Mouse (Mus musculus): ENCODE results near the gene Disc1. TPM values are rescaled to one million over a fixed set of nuclear protein-coding genes. Genes with fewer than 3 reads are reported as not detected.

Gene Disc1
- polyA plus RNA-seq, 1 experiment from 2014 or later = 1.6 TPM

DNA sequence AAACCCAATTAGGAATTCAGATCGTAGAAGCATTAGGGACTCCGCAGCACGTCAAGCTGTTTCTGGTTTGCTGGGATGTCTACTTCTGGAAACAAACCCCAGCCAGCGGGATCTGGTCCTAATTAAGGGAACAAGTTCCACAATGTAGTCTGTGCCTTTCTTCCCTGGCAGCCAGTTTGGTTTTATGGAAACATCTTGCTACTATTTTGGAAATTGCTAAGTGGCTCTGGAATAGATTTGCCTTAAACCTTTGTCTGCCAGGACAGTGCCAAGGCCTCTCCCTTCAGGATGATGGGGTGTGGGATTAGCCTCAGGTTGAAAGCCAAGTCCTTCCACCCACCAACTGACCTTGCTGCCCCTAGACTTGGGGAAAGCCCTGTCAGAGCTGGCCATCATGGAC lies 164.7 kb downstream of the Disc1 start:
- peaks cover 8% of the 10 kb centered on the region for H3K4me1 ChIP-seq (replicated peaks)
- no peaks in the 10 kb centered on the region for H3K36me3 ChIP-seq
- H3K9ac ChIP-seq = no peak overlapping the region
- no peak overlapping the region for H3K4me2 ChIP-seq (replicated peaks)
- H3K27ac ChIP-seq = no peak overlapping the region
- no peaks in the 10 kb centered on the region for H3K27me3 ChIP-seq (replicated peaks)
- H3K9me3 ChIP-seq = no peaks in the 10 kb centered on the region
- ATAC-seq = no peak
- no peak overlapping the region for H3K4me3 ChIP-seq (replicated peaks)
- 70% methylated on average over 4 of the region's 4 CpGs for WGBS

DNA sequence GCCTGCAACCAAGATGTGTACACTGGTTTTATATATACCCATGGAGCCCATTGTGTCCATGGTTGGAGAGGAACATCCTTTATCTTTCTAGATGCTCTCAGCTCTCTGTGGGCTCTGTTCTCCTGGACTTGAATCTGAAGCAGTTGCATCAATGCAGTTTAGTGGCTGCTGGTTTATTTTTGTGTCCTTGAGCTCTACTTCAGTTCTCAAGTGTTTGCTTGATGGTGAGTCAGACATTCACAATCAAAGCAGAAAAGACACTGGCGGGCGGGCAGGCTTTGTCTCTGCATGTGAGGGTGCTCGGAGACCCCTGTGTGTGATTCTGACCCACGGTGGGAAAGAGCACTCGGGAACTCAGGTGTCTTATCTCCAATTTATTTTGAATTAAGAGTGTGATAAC lies 166.6 kb downstream of the Disc1 start:
- no peaks in the 10 kb centered on the region for H3K27me3 ChIP-seq (replicated peaks)
- no peaks in the 10 kb centered on the region for H3K9me3 ChIP-seq
- 87% methylated on average over 5 of the region's 5 CpGs for WGBS
- H3K27ac ChIP-seq = no peak overlapping the region
- H3K9ac ChIP-seq = no peak overlapping the region
- ATAC-seq = no peak
- H3K4me2 ChIP-seq (replicated peaks) = no peak overlapping the region
- H3K36me3 ChIP-seq = no peaks in the 10 kb centered on the region
- H3K4me1 ChIP-seq (replicated peaks) = peaks cover 11% of the 10 kb centered on the region
- H3K4me3 ChIP-seq (replicated peaks) = no peak overlapping the region

DNA sequence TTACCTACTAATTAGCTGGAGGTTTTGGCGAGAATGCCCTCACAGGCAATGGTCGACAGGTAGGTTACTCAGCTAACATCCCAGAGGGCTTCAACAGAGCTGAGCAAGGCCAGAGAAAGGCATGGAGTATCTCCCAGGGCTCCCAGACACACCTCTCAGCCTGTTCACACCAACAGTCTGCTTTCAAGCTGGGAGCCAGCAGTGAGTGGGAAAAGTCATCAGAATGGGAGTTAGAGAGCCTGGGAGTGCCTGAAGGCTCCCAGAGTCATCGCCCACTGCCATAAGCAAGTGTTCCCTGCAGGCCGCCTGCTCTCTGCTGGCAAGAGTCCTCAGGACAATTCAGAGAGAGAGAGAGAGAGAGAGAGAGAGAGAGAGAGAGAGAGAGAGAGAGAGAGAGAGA lies 167.1 kb downstream of the Disc1 start:
- H3K27me3 ChIP-seq (replicated peaks) = no peaks in the 10 kb centered on the region
- H3K4me3 ChIP-seq (replicated peaks) = no peak overlapping the region
- no peak overlapping the region for H3K9ac ChIP-seq
- H3K4me2 ChIP-seq (replicated peaks) = no peak overlapping the region
- WGBS = 82% methylated on average over 4 of the region's 4 CpGs
- no peak overlapping the region for H3K27ac ChIP-seq
- H3K9me3 ChIP-seq = no peaks in the 10 kb centered on the region
- ATAC-seq = no peak
- peaks cover 11% of the 10 kb centered on the region for H3K4me1 ChIP-seq (replicated peaks)
- no peaks in the 10 kb centered on the region for H3K36me3 ChIP-seq

DNA sequence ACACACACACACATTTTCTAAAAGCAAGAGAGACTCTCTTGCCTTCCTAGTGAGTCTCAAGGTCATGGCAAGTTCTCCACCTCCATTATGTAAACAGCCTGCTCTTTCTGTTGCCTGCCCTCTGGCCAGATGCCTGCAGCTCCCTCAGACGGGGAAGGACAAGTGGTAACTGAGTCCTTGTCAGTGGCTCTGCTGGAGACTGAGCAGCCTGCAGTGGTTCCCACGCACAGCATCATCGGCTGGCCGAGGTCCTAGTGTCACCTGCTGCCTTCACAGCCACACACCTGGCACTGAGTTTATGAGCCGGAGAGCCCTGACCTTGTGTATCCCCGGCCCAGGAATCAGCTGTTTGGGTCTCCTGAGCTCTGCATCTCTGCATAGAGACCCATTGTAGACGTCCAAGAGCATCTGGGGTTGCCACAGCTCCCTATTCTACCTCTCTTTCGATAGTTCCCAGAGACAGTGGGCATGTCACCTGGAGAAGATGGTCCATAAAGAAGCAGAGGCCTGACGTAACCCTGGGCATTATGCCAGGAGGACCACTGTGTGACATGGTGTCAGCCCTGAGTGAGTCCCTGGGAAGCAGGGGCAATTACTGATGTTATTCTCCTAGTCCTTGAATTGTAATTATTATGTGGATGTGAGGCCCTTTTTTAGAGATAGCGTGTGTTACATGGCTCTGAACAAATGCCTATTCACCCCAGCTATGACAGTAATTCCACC lies 169.2 kb downstream of the Disc1 start:
- H3K4me3 ChIP-seq (replicated peaks) = no peak overlapping the region
- H3K4me1 ChIP-seq (replicated peaks) = peaks cover 21% of the 10 kb centered on the region
- H3K4me2 ChIP-seq (replicated peaks) = no peak overlapping the region
- H3K36me3 ChIP-seq = no peaks in the 10 kb centered on the region
- no peak overlapping the region for H3K9ac ChIP-seq
- no peaks in the 10 kb centered on the region for H3K9me3 ChIP-seq
- no peak overlapping the region for H3K27ac ChIP-seq
- H3K27me3 ChIP-seq (replicated peaks) = no peaks in the 10 kb centered on the region
- ATAC-seq = peak; percentile 71
- 53% methylated on average over 10 of the region's 10 CpGs for WGBS

DNA sequence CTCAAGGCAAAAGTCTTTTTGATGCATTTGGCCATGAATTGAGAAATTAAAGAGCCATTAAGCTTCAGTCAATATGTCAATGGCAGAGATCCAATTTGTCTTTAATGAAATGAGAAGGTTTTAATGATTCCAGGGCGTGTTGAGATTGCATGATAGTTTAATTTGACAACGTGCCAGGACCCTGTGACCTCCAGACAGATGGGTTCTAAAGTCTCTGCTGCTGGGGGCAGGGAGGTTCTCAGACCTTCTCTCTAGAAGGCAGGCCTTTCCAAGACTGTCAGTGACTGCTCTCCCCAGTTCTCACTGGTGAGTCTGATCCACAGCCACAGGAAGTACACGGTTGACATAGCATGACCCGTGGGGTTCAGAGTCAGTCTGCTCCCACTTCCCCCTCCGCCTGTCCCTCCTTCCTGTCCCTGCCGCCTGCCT lies 170.3 kb downstream of the Disc1 start:
- Histone ChIP-seq H3K4me1 (replicated peaks) (peaks cover 21% of the 10 kb centered on the region), H3K36me3 (no peaks in the 10 kb centered on the region), H3K9ac (no peak overlapping the region), H3K4me3 (replicated peaks) (no peak overlapping the region), H3K27me3 (replicated peaks) (no peaks in the 10 kb centered on the region), H3K9me3 (no peaks in the 10 kb centered on the region), H3K27ac (0 out of 2 replicates have a peak overlapping the region, but pooled peaks have one; percentile 5), H3K4me2 (replicated peaks) (no peak overlapping the region)
- 46% methylated on average over 6 of the region's 6 CpGs for whole genome bisulfite sequencing
- ATAC-seq = 0 out of 2 replicates have a peak, but pooled peaks have one; percentile 13

DNA sequence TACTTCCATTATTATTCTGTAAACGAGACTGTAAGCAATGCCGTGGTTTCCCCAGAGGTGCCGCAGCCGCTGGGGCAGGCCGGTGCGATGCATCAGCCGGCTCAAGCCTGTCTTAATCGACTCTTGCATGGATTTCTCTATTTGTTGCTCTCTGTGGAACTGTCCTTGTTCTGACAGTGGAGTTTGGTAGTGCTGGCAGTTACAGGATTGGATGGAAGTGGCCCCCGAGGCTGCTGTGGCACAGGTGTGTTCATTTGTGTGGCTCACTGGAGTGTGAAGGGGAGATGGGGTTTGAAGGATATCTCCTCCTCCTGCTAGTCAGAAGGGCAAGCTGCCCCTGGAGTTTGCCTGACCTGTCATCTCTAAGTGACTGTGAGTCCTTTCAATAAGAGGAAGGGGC lies 171.3 kb downstream of the Disc1 start:
- H3K4me2 ChIP-seq (replicated peaks) = no peak overlapping the region
- no peaks in the 10 kb centered on the region for H3K9me3 ChIP-seq
- H3K4me3 ChIP-seq (replicated peaks) = no peak overlapping the region
- no peak for ATAC-seq
- no peaks in the 10 kb centered on the region for H3K27me3 ChIP-seq (replicated peaks)
- WGBS = 87% methylated on average over 9 of the region's 9 CpGs
- H3K36me3 ChIP-seq = no peaks in the 10 kb centered on the region
- H3K4me1 ChIP-seq (replicated peaks) = peaks cover 21% of the 10 kb centered on the region
- no peak overlapping the region for H3K9ac ChIP-seq
- H3K27ac ChIP-seq = no peak overlapping the region

DNA sequence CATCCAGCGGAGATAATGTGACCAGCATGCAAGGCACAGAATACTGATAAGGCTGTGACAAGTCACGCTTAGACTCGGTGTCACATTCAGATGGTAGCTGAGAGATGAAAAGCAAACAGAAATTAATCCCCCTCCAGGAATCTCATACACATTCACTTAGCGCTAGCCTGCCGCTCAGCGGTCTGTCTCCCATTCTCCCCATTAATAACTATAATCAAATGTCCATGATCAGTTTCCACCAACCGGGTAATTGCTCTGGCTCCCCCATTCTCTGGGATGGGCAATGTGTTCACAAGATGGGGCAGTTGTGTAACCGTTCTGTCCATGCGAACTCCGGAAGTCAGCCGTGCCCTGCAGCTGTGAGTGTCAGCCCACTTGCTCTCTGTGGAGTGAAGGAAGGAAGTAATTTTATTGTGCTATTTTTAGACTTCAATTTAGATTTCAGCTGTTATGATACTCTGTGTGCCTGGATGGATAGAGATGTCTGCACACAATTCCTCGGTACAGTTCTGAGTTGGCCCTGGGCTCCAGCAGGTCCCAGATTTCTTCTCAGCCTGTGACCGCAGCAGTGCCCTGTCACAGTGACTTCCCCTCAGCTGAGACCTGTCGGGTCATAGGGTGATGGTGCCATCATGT lies 173.1 kb downstream of the Disc1 start:
- Histone ChIP-seq H3K4me3 (replicated peaks) (no peak overlapping the region), H3K27ac (no peak overlapping the region), H3K4me2 (replicated peaks) (peak overlapping the region; percentile 20), H3K9ac (no peak overlapping the region), H3K36me3 (no peaks in the 10 kb centered on the region), H3K27me3 (replicated peaks) (no peaks in the 10 kb centered on the region), H3K4me1 (replicated peaks) (peaks cover 21% of the 10 kb centered on the region), H3K9me3 (no peaks in the 10 kb centered on the region)
- ATAC-seq = peak; percentile 50; the same call in 1 of the 2 replicates
- WGBS = 38% methylated on average over 14 of the region's 14 CpGs

DNA sequence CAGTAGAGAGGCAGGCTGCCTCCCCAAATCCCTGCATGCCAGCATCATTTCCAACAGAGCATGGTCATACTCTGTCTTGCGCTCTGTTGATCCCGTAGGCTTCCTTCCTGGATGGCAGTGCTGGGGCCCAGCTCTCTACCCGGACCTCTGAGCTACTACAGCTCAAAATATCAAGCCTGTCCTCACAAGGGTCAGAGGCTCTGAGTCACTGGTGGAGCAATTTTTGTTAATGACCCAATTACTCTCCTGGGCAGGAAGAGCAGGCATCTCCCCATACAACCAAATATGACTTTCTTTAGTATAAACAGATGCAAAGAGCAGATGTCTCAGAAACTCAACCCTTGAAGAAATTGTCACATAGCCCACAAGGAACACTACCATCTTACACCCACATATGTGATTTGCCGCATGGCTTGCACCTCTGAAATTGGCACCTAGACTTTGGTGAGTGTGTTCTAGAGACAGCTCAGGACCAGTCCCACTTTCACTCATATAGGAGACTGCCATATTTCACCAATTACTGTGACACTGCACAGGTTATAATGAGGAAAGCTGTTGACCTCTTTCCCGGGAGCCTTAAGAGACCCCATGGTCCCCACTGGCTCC lies 176.6 kb downstream of the Disc1 start:
- Histone ChIP-seq H3K9ac (no peak overlapping the region), H3K4me1 (replicated peaks) (peaks cover 11% of the 10 kb centered on the region), H3K9me3 (no peaks in the 10 kb centered on the region), H3K36me3 (no peaks in the 10 kb centered on the region), H3K27me3 (replicated peaks) (no peaks in the 10 kb centered on the region), H3K27ac (no peak overlapping the region), H3K4me3 (replicated peaks) (no peak overlapping the region), H3K4me2 (replicated peaks) (no peak overlapping the region)
- WGBS = 85% methylated on average over 5 of the region's 5 CpGs
- ATAC-seq = no peak

DNA sequence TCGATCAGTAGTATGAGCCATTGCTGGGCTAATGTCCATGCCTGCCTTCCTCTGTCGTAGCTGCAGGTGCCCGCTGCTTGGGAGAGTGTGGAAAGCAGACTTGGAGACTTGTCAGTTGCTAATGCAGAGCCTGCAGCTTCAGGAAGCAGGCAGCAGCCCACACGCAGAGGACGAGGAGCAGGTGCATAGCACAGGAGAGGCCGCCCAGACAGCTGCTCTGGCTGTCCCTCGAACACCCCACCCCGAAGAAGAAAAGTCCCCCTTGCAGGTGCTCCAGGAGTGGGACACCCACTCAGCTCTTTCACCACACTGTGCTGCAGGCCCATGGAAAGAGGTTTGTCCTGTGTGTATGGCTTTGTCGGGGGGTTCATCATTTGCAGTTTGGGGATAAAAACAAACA lies 178.7 kb downstream of the Disc1 start:
- no peak overlapping the region for H3K27ac ChIP-seq
- ATAC-seq = no peak
- no peaks in the 10 kb centered on the region for H3K9me3 ChIP-seq
- no peak overlapping the region for H3K4me2 ChIP-seq (replicated peaks)
- H3K4me1 ChIP-seq (replicated peaks) = peaks cover 17% of the 10 kb centered on the region
- H3K4me3 ChIP-seq (replicated peaks) = no peak overlapping the region
- H3K27me3 ChIP-seq (replicated peaks) = no peaks in the 10 kb centered on the region
- no peak overlapping the region for H3K9ac ChIP-seq
- WGBS = 73% methylated on average over 9 of the region's 9 CpGs
- no peaks in the 10 kb centered on the region for H3K36me3 ChIP-seq

DNA sequence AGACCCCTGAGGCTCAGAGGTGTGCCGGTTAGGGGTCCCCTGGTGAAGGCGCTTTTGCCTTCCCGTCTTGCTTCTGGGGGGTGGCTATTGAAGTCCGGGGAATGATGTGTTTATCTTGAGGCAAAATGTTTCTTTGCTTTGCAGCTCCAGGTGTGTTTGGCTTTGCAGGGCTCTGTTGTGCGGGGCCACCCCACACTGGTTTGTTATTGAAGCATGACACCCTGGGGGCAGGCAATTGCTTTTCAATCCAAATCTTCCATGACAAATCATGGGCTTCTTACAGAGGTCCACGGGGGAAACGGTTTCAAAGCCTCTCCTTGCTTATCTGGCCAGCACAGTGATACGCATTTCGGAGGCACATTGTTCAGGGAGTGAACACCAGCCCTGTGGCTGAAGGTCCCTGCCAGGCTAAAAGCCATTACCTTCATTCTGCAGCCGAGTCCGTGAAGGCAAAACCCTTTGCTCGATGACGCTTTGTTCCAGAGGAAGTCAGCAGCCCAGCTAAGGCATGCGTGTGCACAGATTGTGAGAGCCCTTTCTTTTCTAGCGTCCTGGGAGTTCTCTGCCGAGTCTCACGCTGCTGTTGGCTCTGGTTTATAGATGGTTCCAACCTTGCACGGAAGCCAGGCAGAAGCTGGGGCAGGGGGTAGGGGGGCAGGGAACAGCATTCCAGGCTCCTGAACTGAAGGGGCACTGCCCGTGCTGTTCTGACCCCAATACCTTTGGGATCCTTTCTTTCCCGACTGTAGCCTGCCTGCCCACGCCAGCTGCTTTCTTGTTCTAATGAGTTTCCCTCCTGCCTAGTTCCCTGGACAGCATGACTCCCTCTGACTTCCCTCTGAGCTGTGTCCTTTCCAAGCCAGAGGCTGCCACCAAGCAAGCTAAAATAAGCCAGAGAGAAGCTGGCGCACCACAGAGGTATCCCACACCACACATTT lies 182.2 kb downstream of the Disc1 start:
- peak overlapping the region; percentile 49 for H3K27ac ChIP-seq
- peak; percentile 45; the same call in 1 of the 2 replicates for ATAC-seq
- 17% methylated on average over 22 of the region's 22 CpGs for WGBS
- no peaks in the 10 kb centered on the region for H3K9me3 ChIP-seq
- peaks cover 13% of the 10 kb centered on the region for H3K4me1 ChIP-seq (replicated peaks)
- H3K9ac ChIP-seq = peak overlapping the region; percentile 14; the same call in 1 of the 2 replicates
- peak overlapping the region; percentile 56 for H3K4me2 ChIP-seq (replicated peaks)
- no peaks in the 10 kb centered on the region for H3K36me3 ChIP-seq
- H3K27me3 ChIP-seq (replicated peaks) = no peaks in the 10 kb centered on the region
- no peak overlapping the region for H3K4me3 ChIP-seq (replicated peaks)

DNA sequence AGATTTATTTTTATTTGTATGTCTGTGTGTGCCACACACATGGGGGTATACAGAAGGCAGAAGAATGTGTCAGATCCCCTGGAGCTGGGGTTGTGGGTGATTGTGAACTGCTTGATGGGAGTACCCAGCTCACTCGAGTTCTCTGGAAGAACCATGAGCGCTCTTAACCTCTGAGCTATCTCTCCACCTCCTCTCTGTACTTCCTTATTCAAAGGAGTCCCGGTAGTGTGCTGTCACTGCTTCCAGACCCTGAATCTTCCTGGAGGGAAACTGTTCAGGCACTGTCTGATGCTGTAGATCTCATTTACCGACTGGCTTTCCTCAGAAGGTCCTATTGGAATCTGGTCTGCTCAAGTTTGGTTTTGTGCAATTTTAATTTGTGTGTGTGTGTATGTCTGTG lies 186.8 kb downstream of the Disc1 start:
- peaks cover 24% of the 10 kb centered on the region for H3K4me1 ChIP-seq (replicated peaks)
- H3K36me3 ChIP-seq = no peaks in the 10 kb centered on the region
- no peaks in the 10 kb centered on the region for H3K9me3 ChIP-seq
- H3K4me2 ChIP-seq (replicated peaks) = no peak overlapping the region
- WGBS = 52% methylated on average over 4 of the region's 4 CpGs
- H3K27me3 ChIP-seq (replicated peaks) = no peaks in the 10 kb centered on the region
- no peak overlapping the region for H3K9ac ChIP-seq
- ATAC-seq = no peak
- H3K4me3 ChIP-seq (replicated peaks) = no peak overlapping the region
- H3K27ac ChIP-seq = no peak overlapping the region; the same call in 1 of the 2 replicates

DNA sequence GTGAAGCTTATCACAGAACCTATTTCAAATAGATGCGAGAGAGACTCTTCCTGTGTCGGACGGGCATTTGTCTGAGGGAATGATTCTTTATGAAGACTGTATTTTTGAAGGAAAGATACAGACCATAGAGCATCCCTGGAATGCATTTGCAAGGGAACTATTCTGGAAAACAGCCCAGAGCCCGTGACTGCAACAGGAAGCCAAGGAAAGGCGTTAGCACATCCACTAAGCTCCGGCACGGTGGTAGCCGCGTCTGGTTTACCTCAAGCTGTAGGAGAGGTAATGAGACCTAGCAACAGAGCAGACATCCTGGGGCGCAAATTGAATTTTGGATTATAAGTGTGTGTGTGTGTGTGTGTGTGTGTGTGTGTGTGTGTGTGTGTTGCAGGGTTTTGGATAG lies 188.4 kb downstream of the Disc1 start:
- 18% methylated on average over 10 of the region's 10 CpGs for whole genome bisulfite sequencing
- no peaks in the 10 kb centered on the region for H3K9me3 ChIP-seq
- H3K9ac ChIP-seq = no peak overlapping the region
- no peak overlapping the region for H3K4me3 ChIP-seq (replicated peaks)
- H3K27ac ChIP-seq = peak overlapping the region; percentile 72
- no peaks in the 10 kb centered on the region for H3K27me3 ChIP-seq (replicated peaks)
- ATAC-seq = peak; percentile 72; the same call in 1 of the 2 replicates
- H3K36me3 ChIP-seq = no peaks in the 10 kb centered on the region
- H3K4me2 ChIP-seq (replicated peaks) = no peak overlapping the region
- peaks cover 17% of the 10 kb centered on the region; the same call in 1 of the 2 replicates for H3K4me1 ChIP-seq (replicated peaks)

Data from intestine, embryonic 15.5 days (tissue).